Mouse (Mus musculus): Measurements from ENCODE around the gene Chadl. TPM values are rescaled to one million over a fixed set of nuclear protein-coding genes. Genes with fewer than 3 reads are reported as not detected.

The Chadl gene
- polyA plus RNA-seq, 1 experiment from 2014 or later: 2.5 TPM

DNA sequence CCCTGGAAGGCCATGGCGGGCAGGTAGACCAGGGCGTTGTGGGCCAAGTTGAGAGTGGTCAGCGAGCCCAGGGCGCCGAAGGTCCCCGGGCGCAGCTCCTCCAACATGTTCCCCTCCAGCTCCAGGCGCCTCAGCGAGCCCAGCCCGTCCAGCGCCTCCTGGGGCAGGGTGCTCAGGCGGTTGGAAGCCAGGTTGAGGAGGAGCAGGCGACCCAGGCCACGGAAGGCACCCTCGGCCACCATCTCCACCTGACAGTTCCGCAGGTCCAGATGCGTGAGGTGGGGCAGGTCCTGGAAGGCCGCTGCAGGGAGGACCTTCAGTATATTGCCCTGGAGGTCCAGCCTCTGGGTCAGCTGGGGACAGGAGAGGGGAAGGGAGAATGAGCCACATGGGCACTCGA lies 2.2 kb downstream of the Chadl start:
- Histone ChIP-seq H3K9me3 (replicated peaks) (no peaks in the 10 kb centered on the region), H3K27ac (replicated peaks) (peak overlapping the region; percentile 83), H3K27me3 (ENCODE audit: low read depth, poor library complexity, severe bottlenecking) (peaks cover 68% of the 10 kb centered on the region), H3K4me1 (peaks cover 24% of the 10 kb centered on the region), H3K36me3 (no peaks in the 10 kb centered on the region), H3K4me3 (peak overlapping the region; percentile 64)
- 25% methylated on average over 19 of the region's 19 CpGs for WGBS
- no peak for DNase-seq (ENCODE audit: low spot score)

DNA sequence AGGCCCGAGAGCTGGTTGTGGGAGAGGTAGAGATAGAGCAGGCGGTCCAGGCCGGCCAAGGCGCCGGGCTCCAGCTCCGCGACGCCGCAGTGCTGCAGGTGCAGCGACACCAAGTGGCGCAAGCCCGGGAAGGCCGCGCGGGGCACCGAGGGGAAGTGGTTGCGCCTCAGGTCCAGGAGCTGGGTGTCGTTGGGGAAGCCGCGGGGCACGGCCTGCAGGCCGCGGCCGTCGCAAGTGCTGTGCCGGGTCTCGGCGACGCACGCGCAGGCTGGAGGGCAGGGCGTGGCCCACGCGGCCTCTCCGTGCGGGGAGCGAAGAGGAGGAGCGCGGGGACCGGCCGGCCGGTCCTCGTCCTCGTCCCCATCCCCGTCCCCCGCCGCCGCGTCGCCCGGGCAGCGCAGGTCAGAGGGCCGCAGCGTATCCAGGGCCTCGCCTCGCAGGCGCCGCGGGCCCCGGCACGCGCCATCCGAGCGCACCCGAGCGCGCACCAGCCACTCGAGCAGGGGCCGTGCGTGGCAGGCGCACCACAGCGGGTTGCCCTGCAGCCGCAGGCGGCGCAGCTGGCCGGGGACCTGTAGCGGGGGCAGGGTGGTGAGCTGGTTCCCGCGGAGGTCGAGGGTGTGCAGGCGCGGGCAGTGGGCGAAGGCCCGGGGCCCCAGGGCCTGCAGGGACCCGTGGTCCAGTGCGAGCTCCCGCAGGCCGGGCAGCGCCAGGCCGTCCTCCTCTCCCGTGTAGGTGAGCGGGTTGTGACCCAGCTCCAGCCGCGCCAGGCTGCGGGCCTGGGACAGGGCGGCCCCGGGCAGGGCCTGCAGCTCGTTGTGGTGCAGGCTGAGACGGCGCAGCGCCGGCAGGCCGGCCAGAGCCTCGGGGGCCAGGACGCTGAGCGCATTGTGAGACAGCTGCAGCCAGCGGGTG lies 2.9 kb downstream of the Chadl start:
- under 1% methylated on average over 107 of the region's 107 CpGs for WGBS
- peaks cover 24% of the 10 kb centered on the region for H3K4me1 ChIP-seq
- H3K36me3 ChIP-seq: no peaks in the 10 kb centered on the region
- peak overlapping the region; percentile 64 for H3K4me3 ChIP-seq
- H3K27me3 ChIP-seq (ENCODE audit: low read depth, poor library complexity, severe bottlenecking): peaks cover 68% of the 10 kb centered on the region
- peak overlapping the region; percentile 83 for H3K27ac ChIP-seq (replicated peaks)
- no peaks in the 10 kb centered on the region for H3K9me3 ChIP-seq (replicated peaks)
- DNase-seq (ENCODE audit: low spot score): peak; percentile 89

DNA sequence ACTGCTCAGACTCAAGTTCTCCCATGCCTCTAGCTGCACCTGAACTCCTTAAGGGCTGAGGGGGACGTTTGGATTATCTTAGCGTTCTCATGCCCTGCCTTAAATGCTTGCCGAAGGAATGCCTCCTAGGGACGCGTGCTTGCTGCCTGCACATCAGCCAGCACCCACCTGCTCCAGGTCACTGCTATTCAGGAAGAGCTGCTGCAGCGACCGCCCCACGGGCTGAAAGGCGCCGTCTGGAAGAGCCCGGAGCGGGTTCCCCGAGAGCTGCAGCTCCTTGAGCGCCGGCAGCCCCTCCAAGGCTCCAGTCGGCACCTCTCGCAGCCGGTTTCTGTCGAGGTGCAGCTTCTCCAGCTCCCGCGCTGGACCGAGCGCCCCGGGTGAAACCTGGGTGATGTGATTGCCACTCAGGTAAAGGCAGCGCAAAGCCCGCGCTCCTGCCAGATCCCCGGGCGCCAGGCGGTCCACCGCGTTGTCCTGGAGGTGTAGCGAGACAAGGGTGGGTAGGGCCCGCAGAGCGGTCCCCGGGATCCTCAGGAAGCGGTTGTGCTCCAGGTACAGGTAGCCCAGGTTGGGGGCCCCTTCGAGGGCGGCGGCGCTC lies 3.6 kb downstream of the Chadl start:
- DNase-seq (ENCODE audit: low spot score): no peak
- WGBS: 6% methylated on average over 41 of the region's 41 CpGs
- H3K36me3 ChIP-seq: peaks cover 6% of the 10 kb centered on the region
- H3K27me3 ChIP-seq (ENCODE audit: low read depth, poor library complexity, severe bottlenecking): peaks cover 68% of the 10 kb centered on the region
- peak overlapping the region; percentile 64 for H3K4me3 ChIP-seq
- no peaks in the 10 kb centered on the region for H3K9me3 ChIP-seq (replicated peaks)
- H3K4me1 ChIP-seq: peaks cover 24% of the 10 kb centered on the region
- H3K27ac ChIP-seq (replicated peaks): peak overlapping the region; percentile 83

DNA sequence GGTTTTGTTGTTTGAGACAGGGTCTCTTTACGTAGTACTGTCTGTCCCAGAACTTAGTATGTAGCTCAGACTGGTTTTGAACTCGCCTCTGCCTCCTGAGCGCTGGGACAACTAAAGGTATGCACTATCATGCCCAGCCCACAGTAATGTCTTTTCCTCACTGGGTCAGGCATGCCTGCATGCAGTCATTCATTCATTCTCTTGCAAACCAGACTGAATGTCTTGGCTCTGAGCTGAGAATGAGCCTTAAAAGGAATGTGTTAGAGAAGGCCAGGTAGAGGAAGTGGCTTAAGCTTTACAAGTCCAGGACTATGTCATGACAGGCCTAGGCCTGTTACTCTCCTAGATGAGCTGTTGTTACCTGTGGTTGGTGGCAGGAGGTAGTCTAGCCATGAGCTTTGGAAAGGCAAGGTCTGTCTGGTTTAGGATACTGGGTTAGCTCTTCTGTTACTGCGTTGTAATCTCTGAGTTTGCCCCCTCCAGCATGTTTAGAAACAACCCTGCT lies 16.7 kb downstream of the Chadl start:
- no peaks in the 10 kb centered on the region for H3K4me1 ChIP-seq
- H3K27ac ChIP-seq (replicated peaks): no peak overlapping the region
- H3K4me3 ChIP-seq: no peak overlapping the region
- no peak for DNase-seq (ENCODE audit: low spot score)
- WGBS: 92% methylated on average over 4 of the region's 4 CpGs
- H3K27me3 ChIP-seq (ENCODE audit: low read depth, poor library complexity, severe bottlenecking): no peaks in the 10 kb centered on the region
- peaks cover 97% of the 10 kb centered on the region for H3K36me3 ChIP-seq
- no peaks in the 10 kb centered on the region for H3K9me3 ChIP-seq (replicated peaks)

DNA sequence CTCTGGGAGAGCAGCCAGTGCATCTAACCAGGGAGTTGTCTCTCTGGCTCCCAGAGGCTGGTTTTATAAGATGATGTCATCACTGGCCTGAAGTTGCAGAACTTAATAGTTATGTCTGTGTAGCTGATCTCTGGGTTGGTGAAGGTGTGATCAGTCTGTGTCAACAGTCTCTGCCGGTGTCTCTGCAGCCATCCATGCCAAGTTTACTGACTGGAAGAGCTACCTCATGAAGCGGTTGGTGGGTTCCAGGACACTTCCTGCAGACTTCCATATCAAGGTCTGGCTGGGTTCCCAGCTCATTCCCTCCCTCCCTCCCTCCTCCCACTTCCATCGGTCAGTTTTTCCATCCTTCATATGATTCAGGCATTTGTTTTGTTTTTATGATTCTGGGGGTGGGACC lies 20.4 kb downstream of the Chadl start:
- H3K9me3 ChIP-seq (replicated peaks): no peaks in the 10 kb centered on the region
- H3K4me1 ChIP-seq: no peaks in the 10 kb centered on the region
- no peak overlapping the region for H3K27ac ChIP-seq (replicated peaks)
- 93% methylated on average over 3 of the region's 3 CpGs for WGBS
- H3K36me3 ChIP-seq: peaks cover 88% of the 10 kb centered on the region
- DNase-seq (ENCODE audit: low spot score): no peak
- no peaks in the 10 kb centered on the region for H3K27me3 ChIP-seq (ENCODE audit: low read depth, poor library complexity, severe bottlenecking)
- H3K4me3 ChIP-seq: no peak overlapping the region

DNA sequence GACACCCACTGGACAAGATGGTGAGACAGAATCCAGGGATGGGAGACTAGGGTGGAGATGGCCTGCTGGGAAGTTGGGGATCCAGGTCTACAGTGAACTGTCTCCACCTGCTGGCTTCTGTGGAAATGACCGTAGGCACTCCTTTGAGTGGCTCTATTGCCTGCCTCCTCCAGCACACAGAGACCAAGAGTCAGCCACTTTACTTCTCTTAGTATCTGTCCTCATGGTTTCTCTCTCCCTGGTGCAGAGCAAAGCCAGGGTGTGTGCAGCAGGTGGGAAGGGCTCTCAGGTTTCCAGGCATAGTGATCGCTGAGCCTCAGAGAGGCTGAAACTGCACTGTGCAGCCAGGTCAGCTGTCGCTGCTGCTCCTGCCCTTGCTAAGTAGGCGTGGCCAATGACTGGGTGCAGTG lies 26.9 kb downstream of the Chadl start:
- H3K27me3 ChIP-seq (ENCODE audit: low read depth, poor library complexity, severe bottlenecking): no peaks in the 10 kb centered on the region
- H3K4me1 ChIP-seq: peaks cover under 1% of the 10 kb centered on the region
- 88% methylated on average over 4 of the region's 4 CpGs for WGBS
- H3K27ac ChIP-seq (replicated peaks): no peak overlapping the region
- DNase-seq (ENCODE audit: low spot score): peak; percentile 45
- H3K9me3 ChIP-seq (replicated peaks): no peaks in the 10 kb centered on the region
- H3K36me3 ChIP-seq: peaks cover 75% of the 10 kb centered on the region
- H3K4me3 ChIP-seq: no peak overlapping the region

DNA sequence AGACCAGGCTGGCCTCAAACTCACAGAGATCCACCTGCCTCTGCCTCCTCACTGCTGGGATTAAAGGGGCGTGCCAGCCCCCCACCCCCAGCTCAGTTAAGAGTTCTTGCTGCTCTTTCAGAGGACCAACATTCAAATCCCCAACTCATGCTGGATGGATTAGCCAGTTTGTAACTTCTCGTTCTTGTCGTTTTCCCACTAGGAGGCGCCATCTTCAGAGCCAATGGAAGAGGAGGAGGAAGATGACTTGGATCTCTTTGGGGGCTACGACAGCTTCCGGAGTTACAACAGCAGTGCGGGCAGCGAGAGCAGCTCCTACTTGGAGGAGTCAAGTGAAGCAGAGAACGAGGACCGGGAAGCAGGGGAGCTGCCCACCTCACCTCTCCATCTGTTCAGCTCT lies 30.1 kb downstream of the Chadl start:
- Histone ChIP-seq H3K4me1 (peaks cover 11% of the 10 kb centered on the region), H3K27ac (replicated peaks) (no peak overlapping the region), H3K9me3 (replicated peaks) (no peaks in the 10 kb centered on the region), H3K27me3 (ENCODE audit: low read depth, poor library complexity, severe bottlenecking) (no peaks in the 10 kb centered on the region), H3K4me3 (no peak overlapping the region), H3K36me3 (peaks cover 52% of the 10 kb centered on the region)
- DNase-seq (ENCODE audit: low spot score): no peak
- WGBS: 90% methylated on average over 10 of the region's 10 CpGs

DNA sequence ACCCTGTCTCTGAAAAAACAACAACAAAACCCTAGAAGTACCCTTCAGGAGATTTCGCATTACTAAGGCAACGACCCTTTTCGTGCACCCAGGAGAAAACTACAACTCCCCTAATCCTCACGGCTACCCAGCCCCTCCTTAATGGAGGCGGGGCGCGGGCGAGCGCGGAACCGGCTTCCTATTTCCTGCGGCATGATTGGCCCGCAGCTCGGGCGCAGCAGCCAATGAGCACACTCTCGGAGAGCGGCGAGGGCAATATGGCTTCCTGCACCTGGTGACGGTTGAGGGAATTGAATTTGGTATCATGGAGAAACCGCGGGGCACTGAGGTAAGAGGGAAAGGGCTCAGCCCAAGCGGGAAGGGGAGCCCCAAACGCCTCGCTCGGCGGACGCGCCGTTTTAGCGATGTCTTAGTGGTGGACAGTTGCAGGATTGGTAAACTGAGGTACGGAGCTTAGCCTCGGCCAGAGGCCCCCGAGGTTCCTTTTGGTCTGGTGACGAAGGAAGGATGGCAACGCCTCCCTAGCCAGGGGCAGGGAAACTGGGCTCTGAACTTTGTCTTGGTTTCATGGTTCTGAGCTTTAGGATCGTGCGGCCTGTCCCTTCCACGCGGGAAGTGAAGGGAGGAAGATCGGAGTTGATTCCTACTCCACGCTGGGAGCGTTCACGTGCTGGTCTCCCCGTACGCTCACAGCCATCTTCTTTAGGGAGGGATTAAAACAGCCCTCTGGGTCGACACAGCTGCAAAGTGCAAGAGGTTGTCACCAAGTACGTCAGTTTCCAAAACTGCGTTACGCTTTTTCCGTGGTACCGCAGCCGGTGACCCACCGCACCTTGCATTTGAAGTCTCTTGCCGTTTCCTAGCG lies 33.2 kb downstream of the Chadl start, which contains the start of gene L3mbtl2:
Gene L3mbtl2, plus strand, starts transcription at position 193 of the 865 bp plus-strand sequence.
- H3K4me3 ChIP-seq: peak within 1 kb of the TSS; percentile 90
- DNase-seq (ENCODE audit: low spot score): peak; percentile 92
- 1% methylated on average over 55 of the region's 55 CpGs for WGBS
- H3K9me3 ChIP-seq (replicated peaks): no peaks in the 10 kb centered on the region
- H3K27ac ChIP-seq (replicated peaks): peak within 1 kb of the TSS; percentile 86
- H3K4me1 ChIP-seq: peaks cover 11% of the 10 kb centered on the region
- H3K27me3 ChIP-seq (ENCODE audit: low read depth, poor library complexity, severe bottlenecking): no peaks in the 10 kb centered on the region
- H3K36me3 ChIP-seq: peaks cover 23% of the 10 kb centered on the region

DNA sequence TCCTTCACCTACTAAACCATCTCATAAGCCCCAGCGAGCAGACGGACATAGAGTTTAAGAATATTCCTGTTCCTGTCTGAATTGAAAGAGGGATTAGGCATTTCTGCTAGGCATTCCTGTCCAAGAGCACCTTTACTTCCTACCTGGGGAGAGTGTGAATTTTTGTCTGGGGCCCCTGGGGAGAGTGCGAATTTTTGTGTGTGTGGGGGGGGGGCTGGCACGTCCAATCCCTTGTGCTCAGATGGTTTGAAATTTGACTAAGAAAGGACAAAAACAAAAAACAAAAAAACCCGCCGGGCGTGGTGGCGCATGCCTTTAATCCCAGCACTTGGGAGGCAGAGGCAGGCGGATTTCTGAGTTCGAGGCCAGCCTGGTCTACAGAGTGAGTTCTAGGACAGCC lies 33.8 kb downstream of the Chadl start:
- WGBS: 60% methylated on average over 10 of the region's 10 CpGs
- Histone ChIP-seq H3K4me3 (peak overlapping the region; percentile 90), H3K27ac (replicated peaks) (0 out of 2 replicates have a peak overlapping the region, but pooled peaks have one; percentile 86), H3K27me3 (ENCODE audit: low read depth, poor library complexity, severe bottlenecking) (no peaks in the 10 kb centered on the region), H3K9me3 (replicated peaks) (no peaks in the 10 kb centered on the region), H3K36me3 (peaks cover 16% of the 10 kb centered on the region), H3K4me1 (peaks cover 11% of the 10 kb centered on the region)
- no peak for DNase-seq (ENCODE audit: low spot score)

DNA sequence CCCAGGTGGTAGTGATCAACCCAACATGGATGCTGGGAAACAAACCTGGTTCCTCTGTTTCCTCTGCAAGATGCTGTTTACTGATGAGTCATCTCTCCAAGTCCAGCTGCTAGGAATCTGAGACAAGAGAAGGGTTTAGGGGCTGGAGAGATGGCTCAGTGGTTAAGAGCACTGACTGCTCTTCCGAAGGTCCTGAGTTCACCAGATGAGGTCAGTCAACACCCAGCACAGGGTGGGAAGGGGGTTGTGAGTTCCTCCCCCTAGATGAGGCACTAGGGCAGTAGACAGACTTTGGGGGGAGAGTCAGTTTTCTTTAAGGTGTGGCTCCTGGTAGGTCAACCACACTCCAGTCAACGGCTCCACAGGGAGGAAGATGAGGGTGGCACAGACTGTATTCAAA lies 35.4 kb downstream of the Chadl start:
- no peaks in the 10 kb centered on the region for H3K27me3 ChIP-seq (ENCODE audit: low read depth, poor library complexity, severe bottlenecking)
- 92% methylated on average over 2 of the region's 2 CpGs for WGBS
- H3K36me3 ChIP-seq: peaks cover under 1% of the 10 kb centered on the region; the same call in 1 of the 2 replicates
- no peak overlapping the region for H3K4me3 ChIP-seq
- H3K27ac ChIP-seq (replicated peaks): no peak overlapping the region
- DNase-seq (ENCODE audit: low spot score): no peak
- H3K4me1 ChIP-seq: peaks cover 11% of the 10 kb centered on the region
- H3K9me3 ChIP-seq (replicated peaks): no peaks in the 10 kb centered on the region

DNA sequence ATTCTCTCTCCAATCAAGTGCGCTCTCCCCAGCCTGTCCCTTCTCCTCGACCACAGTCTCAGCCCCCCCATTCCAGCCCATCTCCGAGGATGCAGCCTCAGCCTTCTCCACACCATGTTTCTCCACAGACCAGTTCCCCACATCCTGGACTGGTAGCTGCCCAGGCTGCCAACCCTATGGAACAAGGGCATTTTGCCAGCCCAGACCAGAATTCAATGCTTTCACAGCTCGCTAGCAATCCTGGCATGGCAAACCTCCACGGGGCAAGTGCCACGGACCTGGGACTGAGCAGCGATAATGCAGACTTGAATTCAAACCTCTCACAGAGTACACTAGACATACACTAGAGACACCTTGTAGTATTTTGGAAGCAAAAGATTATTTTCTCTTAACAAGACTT lies 46.5 kb downstream of the Chadl start:
- Histone ChIP-seq H3K27ac (replicated peaks) (no peak overlapping the region), H3K36me3 (peaks cover 70% of the 10 kb centered on the region), H3K4me3 (no peak overlapping the region), H3K9me3 (replicated peaks) (no peaks in the 10 kb centered on the region), H3K4me1 (no peaks in the 10 kb centered on the region), H3K27me3 (ENCODE audit: low read depth, poor library complexity, severe bottlenecking) (no peaks in the 10 kb centered on the region)
- WGBS: 91% methylated on average over 7 of the region's 7 CpGs
- no peak for DNase-seq (ENCODE audit: low spot score)

Data from midbrain, embryonic 10.5 days (tissue).